Comparison of ENCODE assay signal across 14 mouse cellular contexts in the genomic region with DNA sequence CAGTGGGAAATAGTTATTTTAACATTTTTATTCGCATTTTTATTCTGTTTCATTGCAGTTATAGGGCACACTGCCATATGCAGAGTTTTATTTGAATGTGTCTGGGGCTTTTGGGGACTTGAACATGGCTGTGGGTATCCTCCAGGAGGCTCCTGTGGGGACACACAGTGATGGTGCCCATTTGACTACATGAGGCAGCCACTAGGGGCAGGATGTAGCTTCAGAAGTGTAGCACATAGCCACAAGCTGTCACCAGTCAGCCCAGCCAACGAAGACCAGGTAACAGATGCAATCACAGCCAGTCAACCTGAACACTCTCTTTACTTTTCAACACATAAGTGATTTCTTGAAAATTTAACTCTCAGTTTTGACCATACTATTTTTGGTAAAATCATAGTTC.
DNase-seq lines count a peak whose midpoint lies in the region; ATAC-seq and TF ChIP-seq lines count a peak whose summit lies in the region.
"Had no signal": no experiment of that assay in that cellular context is flagged by ENCODE, and none has a peak within 500 bp of the region (broad histone marks: within the 10 kb centered on the region; RNA-seq: fewer than 3 reads in every experiment).

No protein-coding gene starts in this region.

- no peaks in the 10 kb centered on the region for H3K27me3 ChIP-seq in kidney, embryonic 15.5 days
- H3K27me3 ChIP-seq in midbrain, postnatal 0 days (ENCODE audit: insufficient read depth, low read length): no peaks in the 10 kb centered on the region
- H3K27me3 ChIP-seq in midbrain, embryonic 10.5 days (ENCODE audit: low read depth, poor library complexity, severe bottlenecking): no peaks in the 10 kb centered on the region
- H3K27me3 ChIP-seq in midbrain, embryonic 11.5 days (ENCODE audit: control insufficient read depth, insufficient read depth, low read length): no peaks in the 10 kb centered on the region
- H3K27me3 ChIP-seq: CH12.LX; embryonic facial prominence, embryonic 15.5 days; midbrain, embryonic 12.5 days had no signal

- DNase-seq in kidney, adult 9 months: peak; percentile 13
- DNase-seq in midbrain, postnatal 0 days (ENCODE audit: low spot score): peak; percentile 36
- no peak for DNase-seq in midbrain, embryonic 10.5 days (ENCODE audit: low spot score)
- peak; percentile 45 to 61 for DNase-seq in cerebellum, adult 18-20 months
- peak; percentile 6 for DNase-seq in kidney, postnatal 4 days
- no peak for DNase-seq in midbrain, embryonic 11.5 days (ENCODE audit: low spot score, missing footprints)
- DNase-seq in left cerebral cortex, adult 11 months (ENCODE audit: low spot score): no peak
- DNase-seq: adrenal gland, postnatal 14 days; gastrocnemius, adult 2 months; thymus, postnatal 14 days had no signal

- 49% methylated on average over 2 of the region's 2 CpGs for WGBS in kidney, embryonic 15.5 days
- WGBS in midbrain, postnatal 0 days: 45% methylated on average over 2 of the region's 2 CpGs
- WGBS in midbrain, embryonic 10.5 days: 49% methylated on average over 2 of the region's 2 CpGs
- 44% methylated on average over 2 of the region's 2 CpGs for WGBS in midbrain, embryonic 11.5 days

- H3K9ac ChIP-seq in kidney, embryonic 15.5 days: no peak overlapping the region
- no peak overlapping the region for H3K9ac ChIP-seq in midbrain, postnatal 0 days (replicated peaks; ENCODE audit: low read length, poor library complexity, severe bottlenecking)
- H3K9ac ChIP-seq in midbrain, embryonic 11.5 days (ENCODE audit: low read length): no peak overlapping the region
- H3K9ac ChIP-seq: embryonic facial prominence, embryonic 15.5 days; midbrain, embryonic 12.5 days had no signal

- no peak for ATAC-seq in kidney, embryonic 15.5 days (replicated peaks; ENCODE audit: low FRiP score)
- no peak for ATAC-seq in midbrain, postnatal 0 days (ENCODE audit: low FRiP score)
- ATAC-seq in midbrain, embryonic 11.5 days (ENCODE audit: low FRiP score): no peak

- H3K4me1 ChIP-seq in kidney, embryonic 15.5 days: no peaks in the 10 kb centered on the region
- H3K4me1 ChIP-seq in midbrain, postnatal 0 days (ENCODE audit: insufficient read depth, low read length): no peaks in the 10 kb centered on the region
- H3K4me1 ChIP-seq in midbrain, embryonic 10.5 days: no peaks in the 10 kb centered on the region
- no peaks in the 10 kb centered on the region for H3K4me1 ChIP-seq in midbrain, embryonic 11.5 days (ENCODE audit: control insufficient read depth, insufficient read depth, low read length)
- H3K4me1 ChIP-seq: embryonic facial prominence, embryonic 15.5 days; midbrain, embryonic 12.5 days had no signal

- no peak overlapping the region for H3K4me3 ChIP-seq in kidney, embryonic 15.5 days (replicated peaks)
- H3K4me3 ChIP-seq in midbrain, postnatal 0 days (ENCODE audit: low read depth, low read length): no peak overlapping the region
- no peak overlapping the region for H3K4me3 ChIP-seq in midbrain, embryonic 10.5 days
- H3K4me3 ChIP-seq in midbrain, embryonic 11.5 days (ENCODE audit: low read depth, low read length): no peak overlapping the region
- H3K4me3 ChIP-seq: embryonic facial prominence, embryonic 15.5 days; gastrocnemius, adult 2 months; midbrain, embryonic 12.5 days had no signal

- no peaks in the 10 kb centered on the region for H3K9me3 ChIP-seq in kidney, embryonic 15.5 days (replicated peaks)
- no peaks in the 10 kb centered on the region for H3K9me3 ChIP-seq in midbrain, postnatal 0 days (ENCODE audit: low read length)
- no peaks in the 10 kb centered on the region for H3K9me3 ChIP-seq in midbrain, embryonic 10.5 days (replicated peaks)
- H3K9me3 ChIP-seq in midbrain, embryonic 11.5 days (ENCODE audit: control insufficient read depth, low read length): no peaks in the 10 kb centered on the region
- H3K9me3 ChIP-seq: embryonic facial prominence, embryonic 15.5 days; midbrain, embryonic 12.5 days had no signal

- TF ChIP-seq CTCF in midbrain, postnatal 0 days (IDR thresholded peaks at IDR 0.05): peak; percentile 40

- no peak overlapping the region for H3K4me2 ChIP-seq in kidney, embryonic 15.5 days
- no peak overlapping the region for H3K4me2 ChIP-seq in midbrain, postnatal 0 days (ENCODE audit: low read depth, low read length, poor library complexity, severe bottlenecking)
- H3K4me2 ChIP-seq in midbrain, embryonic 11.5 days: no peak overlapping the region
- H3K4me2 ChIP-seq: embryonic facial prominence, embryonic 15.5 days; midbrain, embryonic 12.5 days had no signal

- H3K36me3 ChIP-seq in kidney, embryonic 15.5 days: no peaks in the 10 kb centered on the region
- H3K36me3 ChIP-seq in midbrain, postnatal 0 days (ENCODE audit: insufficient read depth, low read length): no peaks in the 10 kb centered on the region
- H3K36me3 ChIP-seq in midbrain, embryonic 10.5 days: no peaks in the 10 kb centered on the region
- no peaks in the 10 kb centered on the region for H3K36me3 ChIP-seq in midbrain, embryonic 11.5 days (ENCODE audit: control insufficient read depth, insufficient read depth, low read length)
- H3K36me3 ChIP-seq: embryonic facial prominence, embryonic 15.5 days; midbrain, embryonic 12.5 days had no signal

- no peak overlapping the region for H3K27ac ChIP-seq in kidney, embryonic 15.5 days
- H3K27ac ChIP-seq in midbrain, postnatal 0 days (ENCODE audit: low read depth, low read length): no peak overlapping the region
- H3K27ac ChIP-seq in midbrain, embryonic 10.5 days (replicated peaks): no peak overlapping the region
- H3K27ac ChIP-seq in midbrain, embryonic 11.5 days (ENCODE audit: low read depth, low read length): no peak overlapping the region
- H3K27ac ChIP-seq: embryonic facial prominence, embryonic 15.5 days; gastrocnemius, adult 2 months; midbrain, embryonic 12.5 days had no signal

Comparison
In these comparisons a context has a peak if more than half of its experiments do, and no peak if none do; other contexts are left out.
1. DNase-seq: peak in kidney, adult 9 months (single experiment), midbrain, postnatal 0 days (single experiment), cerebellum, adult 18-20 months (2 of 2) and kidney, postnatal 4 days (2 of 2); none in midbrain, embryonic 10.5 days (single experiment), midbrain, embryonic 11.5 days (single experiment) and left cerebral cortex, adult 11 months (single experiment).